Mouse (Mus musculus) hindbrain, embryonic 16.5 days (tissue): ENCODE data around the gene Gna12. TPM values are rescaled to one million over a fixed set of nuclear protein-coding genes. Genes with fewer than 3 reads are reported as not detected.

ENCODE experiments used
- ATAC-seq: fragments of 200-750 bp; cut with Nextera tagmentation; 2 replicates; pipeline ENCODE4 v1.8.0; 2017; ENCODE audit warnings: moderate TSS enrichment, moderate library complexity
- H3K27ac ChIP-seq: fragments of 300-500 bp; sonication (generic); 2 replicates; pipeline ENCODE4 v1.5.1; 2014; ENCODE audit warnings: low read depth, mild to moderate bottlenecking, control low read depth, low read length, moderate library complexity
- H3K27me3 ChIP-seq: fragments of 300-500 bp; sonication (generic); replicated peaks from 2 replicates; pipeline ENCODE4 v1.6.1; 2014; ENCODE audit warnings: low read length; ENCODE audit not compliant: control insufficient read depth, insufficient read depth
- H3K36me3 ChIP-seq: fragments of 300-500 bp; sonication (generic); 2 replicates; pipeline ENCODE4 v1.6.1; 2014; ENCODE audit warnings: mild to moderate bottlenecking, low read length, moderate library complexity, mixed read lengths; ENCODE audit not compliant: control insufficient read depth, insufficient read depth
- H3K4me1 ChIP-seq: fragments of 300-500 bp; sonication (generic); 2 replicates; pipeline ENCODE4 v1.6.1; 2014; ENCODE audit warnings: low read depth, low read length; ENCODE audit not compliant: control insufficient read depth, insufficient read depth
- H3K4me2 ChIP-seq: fragments of 300-500 bp; sonication (generic); 2 replicates; pipeline ENCODE4 v1.6.1; 2014; ENCODE audit warnings: mild to moderate bottlenecking, low read length, control low read depth, moderate library complexity
- H3K4me3 ChIP-seq: fragments of 300-500 bp; sonication (generic); 2 replicates; pipeline ENCODE4 v1.5.1; 2014; ENCODE audit warnings: mild to moderate bottlenecking, low read length, control low read depth, moderate library complexity
- H3K9ac ChIP-seq: fragments of 300-500 bp; sonication (generic); 2 replicates; pipeline ENCODE4 v1.6.1; 2014; ENCODE audit warnings: low read depth, mild to moderate bottlenecking, control low read depth, low read length, moderate library complexity
- H3K9me3 ChIP-seq: fragments of 300-500 bp; sonication (generic); 2 replicates; pipeline ENCODE4 v1.6.1; 2014; ENCODE audit warnings: mild to moderate bottlenecking, low read length, moderate library complexity; ENCODE audit not compliant: control insufficient read depth
- WGBS: fragments of 180-500 bp; shearing (Covaris S2); extraction: QIAGEN DNeasy Blood & Tissue Kit; methylation state at CpG from one replicate; pipeline ENCODE4 v1.1.7; 2014; 5-methylcytosine and 5-hydroxymethylcytosine counted together
- polyA plus RNA-seq: library from polyadenylated mRNA; unstranded; fragments of >200 nt; fragmentation: Nextera tagmentation; extraction: Ambion mirVana; gene quantifications from 2 replicates; pipeline ENCODE4 v1.2.1, GENCODE M21; 2015

Gene Gna12
- polyA plus RNA-seq, 1 experiment from 2014 or later: 11.1 TPM

- H3K4me2 ChIP-seq: peak overlapping the region; percentile 64
- H3K9ac ChIP-seq: peak overlapping the region; percentile 83
- peak overlapping the region; percentile 65 for H3K4me3 ChIP-seq
- no peaks in the 10 kb centered on the region for H3K36me3 ChIP-seq
- WGBS: 33% methylated on average over 18 of the region's 18 CpGs
- no peaks in the 10 kb centered on the region for H3K27me3 ChIP-seq
- H3K27ac ChIP-seq: peak overlapping the region; percentile 88
- H3K9me3 ChIP-seq: no peaks in the 10 kb centered on the region
- H3K4me1 ChIP-seq: peaks cover 32% of the 10 kb centered on the region
- ATAC-seq: no peak
These were observed 935 bp downstream of the Gna12 start for GRCm38 (mm10) chr5:140829081-140829910.

- Histone ChIP-seq H3K36me3 (no peaks in the 10 kb centered on the region), H3K27me3 (no peaks in the 10 kb centered on the region), H3K4me3 (peak overlapping the region; percentile 15), H3K4me2 (peak overlapping the region; percentile 64), H3K4me1 (peaks cover 32% of the 10 kb centered on the region), H3K27ac (peak overlapping the region; percentile 29; the same call in 1 of the 2 replicates), H3K9ac (0 out of 2 replicates have a peak overlapping the region, but pooled peaks have one; percentile 22), H3K9me3 (no peaks in the 10 kb centered on the region)
- ATAC-seq: no peak
- 62% methylated on average over 2 of the region's 2 CpGs for WGBS
These were observed 1.9 kb downstream of the Gna12 start for GRCm38 (mm10) chr5:140828363-140828762.

- H3K27me3 ChIP-seq: no peaks in the 10 kb centered on the region
- WGBS: 72% methylated on average over 8 of the region's 8 CpGs
- ATAC-seq: no peak
- H3K27ac ChIP-seq: peak overlapping the region; percentile 29; the same call in 1 of the 2 replicates
- peak overlapping the region; percentile 64 for H3K4me2 ChIP-seq
- H3K4me3 ChIP-seq: peak overlapping the region; percentile 9
- H3K9me3 ChIP-seq: no peaks in the 10 kb centered on the region
- H3K36me3 ChIP-seq: no peaks in the 10 kb centered on the region
- peaks cover 32% of the 10 kb centered on the region for H3K4me1 ChIP-seq
- H3K9ac ChIP-seq: peak overlapping the region; percentile 38
These were observed 2.3 kb downstream of the Gna12 start for GRCm38 (mm10) chr5:140827896-140828295.

DNA sequence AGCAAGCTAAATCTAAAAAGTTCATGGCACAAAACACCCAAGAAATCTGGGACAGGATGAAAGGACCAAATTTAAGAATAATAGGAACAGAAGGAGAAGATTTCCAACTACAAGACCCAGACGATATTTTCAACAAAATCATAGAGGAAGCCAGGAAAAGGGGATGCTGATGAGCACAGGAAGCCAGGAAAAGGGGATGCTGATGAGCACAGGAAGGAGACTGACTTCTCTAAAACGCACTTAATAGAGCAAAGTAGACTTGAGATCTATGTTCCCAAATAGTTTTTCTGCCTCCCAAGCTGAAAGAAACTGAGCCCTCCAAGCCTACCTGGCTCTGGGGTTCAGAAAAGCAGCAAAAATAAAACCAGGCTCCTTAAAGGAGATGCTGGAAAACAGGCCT lies 2.8 kb downstream of the Gna12 start:
- Histone ChIP-seq H3K27ac (no peak overlapping the region), H3K9ac (peak overlapping the region; percentile 38), H3K4me2 (peak overlapping the region; percentile 64), H3K9me3 (no peaks in the 10 kb centered on the region), H3K4me3 (peak overlapping the region; percentile 9), H3K36me3 (no peaks in the 10 kb centered on the region), H3K4me1 (peaks cover 32% of the 10 kb centered on the region), H3K27me3 (no peaks in the 10 kb centered on the region)
- 58% methylated on average over 2 of the region's 2 CpGs for WGBS
- ATAC-seq: no peak

- Histone ChIP-seq H3K27ac (no peak overlapping the region), H3K4me2 (peak overlapping the region; percentile 64), H3K36me3 (no peaks in the 10 kb centered on the region), H3K9ac (peak overlapping the region; percentile 18; the same call in 1 of the 2 replicates), H3K9me3 (no peaks in the 10 kb centered on the region), H3K27me3 (no peaks in the 10 kb centered on the region), H3K4me1 (peaks cover 32% of the 10 kb centered on the region), H3K4me3 (no peak overlapping the region)
- ATAC-seq: no peak
- WGBS: 20% methylated on average over 1 of the region's 1 CpGs
These were observed 3.4 kb downstream of the Gna12 start for GRCm38 (mm10) chr5:140826796-140827195.

- WGBS: 95% methylated on average over 1 of the region's 1 CpGs
- Histone ChIP-seq H3K36me3 (no peaks in the 10 kb centered on the region), H3K27ac (no peak overlapping the region), H3K4me2 (no peak overlapping the region), H3K9me3 (no peaks in the 10 kb centered on the region), H3K9ac (no peak overlapping the region), H3K4me3 (no peak overlapping the region), H3K27me3 (no peaks in the 10 kb centered on the region), H3K4me1 (peaks cover 32% of the 10 kb centered on the region)
- ATAC-seq: no peak
These were observed 4.1 kb downstream of the Gna12 start for GRCm38 (mm10) chr5:140826118-140826517.

DNA sequence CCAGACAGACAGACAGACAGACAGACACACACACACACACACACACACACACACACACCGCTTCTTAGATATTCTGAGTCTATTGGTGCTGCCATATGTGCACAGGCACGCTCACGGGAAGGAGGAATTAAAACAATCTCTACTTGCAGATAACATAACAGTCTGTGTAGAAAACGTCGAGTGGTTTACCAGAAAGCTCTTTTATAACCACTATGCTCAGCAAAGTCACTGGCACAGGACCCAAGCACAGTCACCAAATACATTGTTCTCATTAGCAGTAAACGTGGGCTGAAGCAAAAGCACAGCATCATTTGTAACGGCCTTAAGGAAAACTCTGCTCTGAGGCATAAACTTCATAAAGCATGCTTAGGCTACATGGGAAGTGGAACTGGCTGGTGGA lies 6.1 kb downstream of the Gna12 start:
- ATAC-seq: no peak
- Histone ChIP-seq H3K4me3 (no peak overlapping the region), H3K9ac (no peak overlapping the region), H3K9me3 (no peaks in the 10 kb centered on the region), H3K36me3 (no peaks in the 10 kb centered on the region), H3K4me2 (no peak overlapping the region), H3K4me1 (peaks cover 32% of the 10 kb centered on the region), H3K27ac (no peak overlapping the region), H3K27me3 (no peaks in the 10 kb centered on the region)
- WGBS: 87% methylated on average over 7 of the region's 7 CpGs

DNA sequence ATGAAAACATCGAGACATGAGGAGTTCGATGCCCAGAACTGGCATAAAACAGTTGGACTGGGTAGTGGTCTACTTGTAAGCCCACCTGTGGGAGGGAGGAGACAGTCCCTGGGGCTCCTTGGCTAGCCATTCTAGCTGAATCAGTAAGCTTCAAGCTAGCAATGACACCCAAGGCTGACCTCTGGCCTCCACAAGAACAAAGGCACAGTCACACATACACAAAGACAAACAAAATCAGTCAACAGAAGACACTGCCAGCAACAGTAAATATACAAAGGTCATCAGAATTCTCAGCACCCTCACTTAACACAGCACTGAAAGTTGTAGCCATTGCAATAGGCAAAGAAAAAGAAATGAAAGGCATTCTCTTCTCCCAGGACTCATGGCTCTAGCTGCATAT lies 6.8 kb downstream of the Gna12 start:
- no peak for ATAC-seq
- Histone ChIP-seq H3K27ac (no peak overlapping the region), H3K4me3 (no peak overlapping the region), H3K4me1 (peaks cover 30% of the 10 kb centered on the region), H3K4me2 (no peak overlapping the region), H3K9ac (no peak overlapping the region), H3K27me3 (no peaks in the 10 kb centered on the region), H3K9me3 (no peaks in the 10 kb centered on the region), H3K36me3 (no peaks in the 10 kb centered on the region)
- WGBS: 89% methylated on average over 2 of the region's 2 CpGs

DNA sequence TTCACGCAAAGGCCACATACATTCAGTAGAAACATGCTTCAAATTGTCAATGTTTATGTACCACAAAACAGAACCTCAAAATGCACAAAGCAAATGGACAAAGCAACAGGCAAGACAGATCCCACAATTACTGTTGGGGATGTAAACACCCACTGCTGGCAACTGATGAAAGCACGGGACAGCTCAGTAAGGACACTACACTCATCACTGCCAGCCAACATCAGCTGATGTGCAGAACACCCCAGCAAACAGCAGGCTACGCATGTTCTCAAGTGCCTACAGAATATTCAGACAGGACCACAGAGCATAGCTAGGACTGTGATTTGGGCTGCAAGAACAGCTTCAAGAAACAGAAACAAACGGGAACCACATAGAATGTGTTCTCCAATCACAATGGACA lies 8.3 kb downstream of the Gna12 start:
- H3K4me2 ChIP-seq: no peak overlapping the region
- H3K4me1 ChIP-seq: peaks cover 15% of the 10 kb centered on the region
- H3K9ac ChIP-seq: no peak overlapping the region
- no peaks in the 10 kb centered on the region for H3K27me3 ChIP-seq
- H3K9me3 ChIP-seq: no peaks in the 10 kb centered on the region
- ATAC-seq: no peak
- H3K4me3 ChIP-seq: no peak overlapping the region
- 85% methylated on average over 4 of the region's 4 CpGs for WGBS
- no peaks in the 10 kb centered on the region for H3K36me3 ChIP-seq
- H3K27ac ChIP-seq: no peak overlapping the region
